Mouse (Mus musculus): Measurements from ENCODE around the gene Olfr198.
"Not testable (repeated sequence)": the region's sequence is repeated elsewhere in the genome, so short reads cannot be mapped to it uniquely, and the experiment has no call there.

Olfr198 gene

DNA sequence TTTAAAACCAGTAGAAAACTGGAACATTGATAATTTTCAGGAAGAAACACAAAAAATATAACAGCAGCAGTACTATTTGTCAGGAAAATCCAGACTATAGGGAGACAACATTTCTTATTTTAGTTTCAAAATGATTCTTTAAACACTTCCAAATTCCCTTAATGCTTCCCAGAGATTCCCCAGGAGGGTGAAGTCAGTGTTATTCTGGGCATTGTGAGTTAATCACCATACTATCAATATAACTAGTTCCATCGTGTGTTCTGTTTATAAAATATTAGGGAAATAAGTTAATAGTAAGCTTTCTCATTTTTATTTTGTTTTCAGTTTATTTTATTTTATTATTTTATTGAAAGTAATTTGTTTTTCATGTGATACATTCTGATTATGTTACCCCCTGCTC, at the start of gene Olfr198:
TSS of gene Olfr198 (minus strand) at position 101 of the 400 bp plus-strand sequence.
- CTCF ChIA-PET, POLR2A ChIA-PET: not testable (repeated sequence)

DNA sequence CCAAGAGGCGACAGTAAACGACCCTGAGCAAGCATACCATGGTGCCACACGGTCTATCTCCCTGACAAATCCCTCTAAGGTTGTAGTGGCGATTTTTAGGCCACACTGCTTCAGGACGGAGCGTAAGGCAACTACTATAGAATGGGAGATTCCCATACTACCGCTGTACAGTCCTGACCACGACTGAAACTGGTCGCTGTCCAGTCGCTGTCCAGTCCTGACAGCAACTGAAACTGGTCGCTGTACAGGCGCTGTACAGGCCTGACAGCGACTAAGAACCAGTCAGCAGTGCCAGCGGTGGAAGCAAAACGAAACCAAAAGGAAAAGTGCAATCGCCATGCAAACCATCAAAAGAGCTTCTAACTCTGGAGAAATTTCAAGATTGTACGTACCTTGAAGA, 46.4 kb upstream of the Olfr198 start:
- CTCF ChIA-PET = no interaction called here
- POLR2A ChIA-PET = no interaction called here

DNA sequence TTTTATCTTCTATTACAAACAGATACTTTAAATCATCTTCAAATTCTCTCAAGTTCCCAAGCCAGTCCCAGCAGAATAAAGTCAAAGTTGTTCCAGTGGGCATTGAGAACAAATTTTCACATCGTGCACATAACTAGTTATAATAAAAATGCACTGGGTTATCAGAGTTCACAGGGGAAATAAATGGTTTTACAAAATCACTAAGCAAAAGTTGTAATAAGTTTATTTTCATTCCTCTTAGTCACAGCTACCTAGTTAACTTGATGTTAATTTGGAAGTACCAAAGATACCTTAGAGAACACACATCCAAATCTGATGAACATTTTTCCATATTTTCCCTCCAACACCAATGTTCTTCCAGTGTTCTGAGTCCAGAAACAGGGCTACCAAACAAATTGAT, 16.3 kb upstream of the Olfr198 start, which contains the start of gene Olfr199:
TSS of gene Olfr199 (minus strand) at position 101 of the 400 bp plus-strand sequence.
- POLR2A ChIA-PET, CTCF ChIA-PET: not testable (repeated sequence)

DNA sequence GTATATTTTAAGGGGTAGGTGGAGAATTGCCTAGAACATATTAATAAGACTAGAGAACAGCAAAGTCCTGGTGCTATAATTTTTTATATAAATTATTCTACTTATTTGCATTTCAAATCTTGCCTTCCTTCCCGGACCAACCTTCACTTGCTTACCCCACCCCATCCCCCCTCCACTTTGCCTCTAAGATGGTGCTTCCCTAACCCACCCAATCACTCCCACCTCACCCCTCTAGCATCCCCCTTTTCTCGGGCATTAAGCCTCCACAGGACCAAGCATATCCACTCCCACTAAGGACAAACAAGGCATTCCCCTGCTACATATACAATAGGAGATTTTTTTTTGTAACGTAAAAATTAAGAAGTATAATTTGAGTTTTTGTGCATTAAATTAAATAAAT, 14.5 kb upstream of the Olfr198 start:
- CTCF ChIA-PET, POLR2A ChIA-PET: not testable (repeated sequence)

DNA sequence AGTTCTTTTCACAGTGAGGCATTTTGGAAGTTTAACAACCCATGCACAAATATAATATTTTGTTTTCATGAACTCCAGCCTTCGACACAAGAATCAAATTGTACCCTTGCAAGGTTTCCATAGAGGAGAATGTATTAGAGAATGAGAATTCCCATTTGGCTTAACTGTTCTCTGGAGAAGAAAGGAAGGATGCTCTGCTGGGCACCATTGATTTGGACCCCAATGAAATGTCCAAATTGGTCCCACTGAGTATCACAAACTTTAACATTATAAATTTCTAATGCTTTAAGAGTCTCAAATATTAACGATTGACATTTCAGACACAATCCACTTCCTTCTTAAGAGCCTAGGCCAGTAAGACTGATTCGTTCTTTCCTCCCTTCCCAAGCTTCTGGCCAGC, 33.0 kb downstream of the Olfr198 start, which contains the start of gene Olfr196:
TSS of gene Olfr196 (minus strand) at position 101 of the 400 bp plus-strand sequence.
- POLR2A ChIA-PET = no interaction called here
- CTCF ChIA-PET = no interaction called here

DNA sequence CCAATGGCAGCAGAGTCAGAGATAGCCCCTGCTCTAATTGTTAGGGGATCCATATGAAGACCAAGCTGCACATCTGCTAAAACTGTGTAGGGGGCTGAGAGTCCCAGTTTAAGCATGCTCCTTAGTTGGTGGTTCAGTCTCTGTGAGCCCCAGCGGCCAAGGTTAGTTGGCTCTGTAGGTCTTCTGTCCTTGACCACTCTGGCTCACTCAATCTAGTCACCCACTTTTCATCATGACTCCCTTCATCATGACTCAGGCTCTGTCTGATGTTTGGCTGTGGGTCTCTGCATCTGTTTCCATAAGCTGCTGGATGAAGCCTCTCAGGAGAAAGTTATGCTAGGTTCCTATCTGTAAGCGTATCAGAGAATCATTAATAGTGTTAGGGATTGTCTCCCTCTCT, 51.3 kb downstream of the Olfr198 start:
- CTCF ChIA-PET = no interaction called here
- POLR2A ChIA-PET = no interaction called here

Data from embryonic stem cell, embryonic (primary cell).